Mouse (Mus musculus) 3134 (cell line): ENCODE data around the gene Ano6.

ENCODE experiments used
- DNase-seq: peaks from one replicate; pipeline ENCODE4 v3.0.0-alpha.2; 2011; ENCODE audit warnings: low spot score; ENCODE audit not compliant: insufficient read length; ENCODE audit errors: extremely low read depth

The Ano6 gene

DNA sequence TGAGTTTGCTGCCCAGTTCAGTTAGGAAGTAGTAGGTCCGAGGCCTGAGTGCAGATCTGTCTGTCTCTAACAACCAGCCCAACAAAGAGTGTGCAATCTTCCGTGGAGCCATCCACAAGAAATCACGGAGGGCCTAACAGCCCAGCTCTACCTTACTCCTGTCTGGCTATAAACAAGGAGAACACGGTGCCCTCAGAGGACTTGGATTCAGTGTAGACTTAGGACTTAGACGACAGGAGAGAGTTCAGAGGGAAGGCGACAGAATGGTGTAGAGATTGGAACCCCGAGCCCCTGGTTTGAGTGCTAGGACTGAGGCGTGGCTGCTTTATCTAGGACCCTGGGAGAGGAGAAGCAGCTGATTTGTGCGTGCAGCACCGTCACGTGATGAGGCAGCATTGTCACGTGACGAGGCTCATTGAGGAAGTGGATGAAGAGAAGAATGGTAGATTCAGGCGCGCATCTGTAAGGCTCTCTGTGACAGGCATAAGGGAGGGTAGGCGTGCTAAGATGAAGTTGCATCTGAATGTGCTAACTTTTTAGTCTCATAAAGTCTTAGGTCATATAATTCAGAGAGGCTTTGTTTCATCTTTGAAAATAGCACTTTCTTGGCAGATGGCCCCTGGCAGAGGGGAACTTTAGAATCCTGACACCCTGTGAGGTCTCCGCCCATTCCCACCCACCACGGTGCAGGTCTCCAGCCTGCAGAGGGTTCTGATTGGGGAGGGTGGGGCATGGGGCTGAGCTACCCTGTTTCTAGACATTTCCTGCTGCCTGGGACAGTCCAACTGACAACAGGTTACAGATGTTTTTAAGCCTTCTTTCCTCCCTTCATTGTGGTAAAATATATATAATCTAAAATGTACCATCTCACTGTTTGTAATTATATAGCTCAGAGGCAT is 59.1 kb downstream of the Ano6 start:
- no peak for DNase-seq

DNA sequence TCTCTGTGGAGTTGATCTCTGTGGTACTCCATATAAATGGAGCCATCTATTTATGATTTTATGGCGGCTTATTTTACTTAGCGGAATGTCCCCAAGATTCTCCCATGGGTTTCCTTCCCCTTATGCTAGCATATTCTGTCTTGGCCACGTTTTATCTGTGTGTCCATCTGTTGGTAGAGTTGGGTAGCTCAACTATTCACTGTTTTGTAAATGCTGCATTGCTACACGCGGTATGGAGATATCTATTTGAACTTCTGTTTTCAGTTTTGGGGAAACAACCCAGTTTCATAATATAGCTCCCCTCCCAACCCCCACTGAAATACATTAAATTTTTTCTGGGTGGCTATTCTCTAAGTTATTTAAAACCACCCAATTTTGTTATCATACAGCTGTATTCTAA is 59.9 kb downstream of the Ano6 start:
- DNase-seq = no peak

DNA sequence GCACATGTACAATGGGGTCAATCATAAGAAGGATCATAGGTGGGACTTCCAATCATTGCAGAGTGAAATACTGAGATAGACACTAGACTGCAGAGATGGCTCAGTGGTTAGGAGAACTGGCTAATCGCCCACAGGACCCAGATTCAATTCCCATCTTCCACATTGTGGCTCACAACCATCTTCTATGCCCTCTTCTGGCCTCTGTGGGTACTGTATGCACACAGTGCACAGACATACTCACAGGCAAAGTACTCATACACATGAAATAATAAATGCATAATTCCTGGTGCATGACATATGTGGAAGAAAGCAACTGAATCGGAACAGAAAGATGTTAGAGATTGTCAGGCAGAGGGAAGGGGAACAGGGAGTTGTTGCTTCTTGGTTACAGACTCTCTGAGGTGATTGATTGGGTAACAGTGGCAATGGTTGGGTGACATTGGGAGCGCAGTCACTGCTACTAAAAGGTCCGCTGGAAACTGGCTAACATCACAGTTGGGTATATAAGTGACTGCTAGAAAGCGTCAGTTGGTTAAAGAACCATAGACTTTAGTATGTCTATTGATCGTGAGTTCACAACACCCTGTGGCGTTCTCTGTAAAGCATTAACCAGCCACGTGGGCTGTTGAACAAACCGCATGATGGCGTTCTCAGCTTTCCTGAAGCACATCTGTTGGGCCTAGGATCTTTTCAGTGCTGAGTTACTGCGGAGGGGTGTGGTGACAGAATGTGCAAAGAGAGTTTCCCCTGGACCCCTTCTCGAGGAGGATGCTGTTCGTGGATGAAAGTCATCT is 64.6 kb downstream of the Ano6 start:
- no peak for DNase-seq

DNA sequence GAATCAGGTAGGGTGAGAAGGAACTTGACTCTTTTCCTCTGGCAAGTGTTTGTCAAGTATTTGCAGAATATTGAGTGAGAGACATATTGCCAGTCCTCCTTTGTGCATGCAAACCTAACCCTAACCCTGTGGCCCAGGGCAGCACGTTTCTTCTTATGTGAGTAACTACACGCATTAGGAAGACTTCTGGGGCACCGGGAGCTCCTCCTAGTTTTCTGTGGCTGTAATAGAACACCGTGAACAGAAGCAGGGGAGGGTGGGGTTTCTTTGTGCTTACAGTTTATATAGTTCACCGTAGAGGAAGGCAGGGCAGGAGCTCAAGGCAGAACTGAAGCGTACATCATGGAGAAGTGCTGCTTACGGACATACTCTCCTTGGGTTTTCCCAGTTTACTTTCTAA is 65.3 kb downstream of the Ano6 start:
- DNase-seq = no peak

DNA sequence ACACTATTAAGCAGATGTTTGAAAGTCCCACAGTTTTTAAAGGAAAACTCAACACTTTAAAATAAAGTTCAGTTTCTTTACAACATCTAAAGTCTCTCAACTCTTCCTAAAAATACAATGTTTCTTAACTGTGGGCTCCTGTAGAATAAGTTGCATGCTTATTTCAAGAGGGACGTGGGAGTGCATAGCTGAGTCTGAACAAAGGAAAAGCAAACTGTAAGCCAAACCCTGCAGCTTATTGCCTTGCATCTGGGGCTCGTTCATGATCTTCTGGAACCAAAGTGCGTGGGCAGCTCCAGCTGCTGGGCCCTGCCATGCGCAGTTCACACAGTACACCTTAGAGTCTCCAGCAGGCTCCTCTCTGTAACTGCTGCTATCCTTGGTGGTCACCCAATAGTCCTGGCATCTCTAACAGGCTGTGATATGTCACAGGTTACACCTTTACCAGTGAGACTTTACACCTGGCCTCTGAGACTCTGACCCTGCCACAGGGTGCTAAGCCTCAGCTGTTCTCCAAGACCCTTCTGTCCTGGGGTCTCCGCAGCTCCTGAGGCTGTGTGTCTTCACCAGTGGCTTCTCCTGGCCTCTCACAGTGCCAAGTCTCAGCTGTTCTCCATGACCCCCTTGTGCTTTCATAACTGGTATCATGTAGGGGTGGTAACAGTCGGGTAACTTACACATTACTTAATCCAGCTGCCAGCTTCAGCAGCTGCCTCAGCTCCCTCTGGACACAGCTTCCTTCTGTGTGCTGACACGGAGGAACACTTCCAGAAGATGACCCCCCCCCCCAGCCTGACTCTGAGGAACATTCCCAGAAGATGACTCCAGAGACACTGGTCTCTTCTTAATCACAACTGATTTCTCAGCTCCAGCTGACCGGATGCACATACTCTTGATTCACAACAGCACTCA is 66.3 kb downstream of the Ano6 start:
- DNase-seq = no peak

DNA sequence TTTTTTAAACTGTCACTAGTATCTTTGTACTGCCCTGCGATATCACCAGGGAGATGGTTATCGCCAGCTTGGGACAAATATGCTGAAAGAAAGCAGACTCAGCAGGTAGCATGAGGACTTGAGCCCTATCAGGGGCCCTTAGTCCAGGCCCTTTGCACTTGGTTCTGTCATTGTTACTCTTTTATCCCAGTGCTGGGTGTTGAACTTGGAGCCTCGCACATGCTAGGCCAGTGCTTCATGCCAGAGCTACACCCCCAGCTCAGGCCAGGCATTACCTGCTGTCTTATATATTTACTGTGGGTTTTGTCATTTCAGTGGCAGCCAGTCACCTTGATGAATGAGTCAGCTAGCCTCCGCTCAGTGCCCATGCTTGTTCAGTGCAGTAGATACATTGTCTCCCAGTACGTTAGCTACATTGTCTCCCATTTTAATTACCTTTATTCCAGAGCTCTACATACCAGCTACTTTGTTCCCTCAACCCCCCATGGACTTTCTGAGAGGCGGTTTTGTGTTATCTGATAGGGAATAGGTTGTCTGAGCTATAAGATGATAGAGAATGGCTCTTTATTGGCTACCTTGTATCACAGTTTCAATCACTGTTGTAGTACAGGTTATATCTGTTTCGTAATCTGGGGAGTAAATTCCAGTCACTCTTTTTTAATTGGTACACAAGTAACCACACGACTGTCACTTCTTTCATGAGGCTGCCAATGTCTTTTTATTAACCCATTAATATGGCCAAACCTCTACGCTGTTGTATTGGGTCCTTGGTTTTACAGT is 68.4 kb downstream of the Ano6 start:
- DNase-seq = no peak

DNA sequence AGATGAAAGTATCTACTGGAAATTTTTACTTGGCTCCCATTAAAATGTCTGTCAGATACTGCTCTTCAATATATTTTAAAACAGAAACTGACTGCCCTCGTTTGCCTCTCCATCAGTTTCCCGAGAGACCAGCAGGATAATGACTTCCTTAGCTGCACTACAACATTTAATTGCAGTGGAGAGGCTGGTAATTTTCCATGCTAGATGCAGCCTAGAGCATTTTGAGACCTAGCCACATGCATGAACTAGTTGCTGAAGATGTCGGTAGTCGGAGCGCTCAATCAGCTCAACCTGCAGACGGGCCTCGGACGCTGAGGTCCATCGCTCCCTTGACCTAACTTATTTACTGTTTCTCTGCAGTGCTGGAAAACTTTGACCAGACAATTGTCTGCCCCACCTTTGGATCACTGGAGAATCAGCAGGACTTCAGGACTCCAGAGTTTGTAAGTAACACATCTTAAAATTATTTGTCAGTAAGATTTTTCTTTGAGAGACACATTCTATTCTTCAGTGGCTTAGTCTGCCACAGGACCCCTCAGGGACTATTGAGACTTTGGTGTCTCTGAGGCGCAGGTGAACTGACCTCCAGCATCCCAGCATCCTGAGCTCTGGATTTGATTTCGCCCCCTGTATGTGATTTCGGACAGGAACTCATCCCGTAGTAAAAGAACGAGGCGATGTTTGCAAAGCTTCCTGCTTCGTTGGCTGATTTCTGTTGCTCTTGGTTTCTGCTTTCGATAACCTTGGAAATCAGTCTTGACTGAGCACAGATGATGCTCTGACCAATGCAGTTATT is 73.4 kb downstream of the Ano6 start:
- DNase-seq = no peak

DNA sequence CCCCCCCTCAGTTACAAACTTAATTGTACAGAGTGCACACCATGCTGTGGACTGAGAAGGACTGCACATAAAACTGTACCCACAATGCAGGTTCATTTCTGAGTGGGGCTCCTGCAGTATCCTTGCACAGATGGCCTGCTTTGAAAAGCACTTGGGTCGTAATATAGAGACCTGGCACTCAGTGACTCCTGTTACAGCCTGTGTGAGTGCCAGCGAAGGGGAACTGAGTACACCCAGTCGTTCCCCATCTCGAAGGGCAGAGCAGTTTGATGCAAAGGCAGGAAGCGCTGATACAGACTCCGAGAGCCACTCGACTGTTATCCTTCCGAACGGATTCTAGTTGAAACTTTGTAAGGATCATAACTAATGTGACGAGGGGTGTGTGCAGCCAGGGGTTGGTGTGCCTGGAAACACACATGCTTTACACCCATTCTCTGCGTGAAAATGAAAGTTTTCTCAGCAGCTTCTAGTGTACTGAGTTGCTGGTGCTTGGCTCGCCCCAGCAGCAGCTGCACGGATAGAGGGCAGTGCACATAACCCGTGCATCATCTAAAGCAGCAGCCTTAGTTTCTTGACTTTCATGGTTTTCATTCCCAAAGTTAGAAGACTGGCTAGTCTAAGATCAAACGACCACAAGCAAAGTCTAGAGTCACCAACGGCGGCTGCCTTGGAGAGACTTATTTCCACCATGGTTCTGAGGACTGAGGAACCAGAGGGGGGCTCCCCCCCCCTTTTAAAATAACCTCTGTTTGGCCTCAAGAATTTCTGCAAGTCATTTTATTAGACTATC is 74.9 kb downstream of the Ano6 start:
- DNase-seq = no peak

DNA sequence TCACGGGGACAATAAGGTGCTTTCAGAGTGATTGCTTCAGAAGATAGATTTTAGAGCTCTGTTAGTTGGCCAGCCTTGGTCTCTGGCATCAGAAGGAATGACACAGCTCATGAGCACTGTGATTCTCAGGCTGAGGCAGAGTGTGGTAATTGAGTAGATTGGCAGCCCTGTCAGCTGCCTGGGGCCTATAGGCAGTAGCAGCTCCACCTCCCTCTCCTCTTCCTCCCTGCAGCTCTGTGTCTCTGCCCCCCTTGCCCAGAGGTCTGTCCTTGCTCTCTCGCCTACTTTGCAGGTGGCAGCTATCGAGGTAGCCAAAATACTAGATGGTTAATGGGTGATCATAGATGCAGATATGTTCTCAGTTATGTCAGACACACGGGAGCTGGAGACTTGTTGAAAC is 77.5 kb downstream of the Ano6 start:
- no peak for DNase-seq

DNA sequence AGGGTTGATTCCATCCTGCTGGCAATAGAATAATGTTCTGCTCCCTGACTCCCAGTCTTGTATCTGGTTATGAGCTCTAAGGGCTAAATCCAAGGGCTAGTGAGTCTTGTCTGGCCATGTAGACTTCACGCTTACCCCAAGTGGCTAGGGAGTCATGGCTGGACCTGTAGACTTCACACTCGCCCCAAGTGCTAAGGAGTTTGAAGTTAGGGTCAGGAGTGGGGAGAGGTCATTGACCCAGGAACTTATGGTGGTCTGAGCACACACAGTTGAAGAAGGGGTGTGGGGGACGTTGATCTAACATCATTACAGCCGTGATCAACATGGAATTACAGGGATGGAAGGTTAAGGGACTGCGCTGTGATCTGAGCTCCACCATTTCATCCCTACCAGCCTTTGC is 79.0 kb downstream of the Ano6 start:
- no peak for DNase-seq

DNA sequence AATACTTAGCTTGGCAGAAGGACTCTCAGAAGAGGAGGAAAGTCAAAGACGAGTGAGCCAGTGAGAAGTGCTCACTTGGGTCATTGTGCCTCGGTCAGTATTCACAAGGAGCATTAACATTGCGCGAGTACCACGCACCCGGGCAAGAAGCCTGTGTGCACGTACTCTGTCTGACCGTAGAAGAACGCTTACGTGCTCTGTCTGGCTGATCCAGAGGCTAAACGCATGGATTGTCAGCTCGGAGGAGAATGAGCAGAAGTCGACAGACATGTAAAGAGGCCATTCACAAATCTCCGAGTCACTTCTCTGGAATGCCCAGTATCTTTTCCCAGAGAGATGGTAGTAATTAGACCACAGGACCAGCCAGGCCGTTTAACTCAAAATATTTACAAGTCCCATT is 81.0 kb downstream of the Ano6 start:
- DNase-seq = no peak

DNA sequence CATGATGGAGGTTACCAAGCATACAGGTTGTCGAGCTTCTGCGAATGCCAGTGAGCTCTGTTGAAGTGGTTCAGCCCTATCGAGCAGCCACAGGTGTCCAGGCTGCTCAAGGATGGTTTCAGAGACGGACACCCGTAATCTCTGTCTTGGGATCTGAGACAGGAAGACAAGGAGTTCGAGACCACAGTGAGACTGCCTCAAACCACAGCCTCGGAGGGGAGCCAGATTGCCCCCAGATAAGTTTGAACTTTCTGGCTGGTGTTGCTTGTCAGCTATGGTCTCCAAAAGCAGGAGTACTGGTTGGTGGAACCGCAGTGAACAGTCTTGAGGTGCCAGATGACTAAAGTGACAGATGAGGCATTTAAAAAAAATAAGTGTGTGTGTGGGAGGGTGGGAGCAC is 81.8 kb downstream of the Ano6 start:
- DNase-seq = no peak

DNA sequence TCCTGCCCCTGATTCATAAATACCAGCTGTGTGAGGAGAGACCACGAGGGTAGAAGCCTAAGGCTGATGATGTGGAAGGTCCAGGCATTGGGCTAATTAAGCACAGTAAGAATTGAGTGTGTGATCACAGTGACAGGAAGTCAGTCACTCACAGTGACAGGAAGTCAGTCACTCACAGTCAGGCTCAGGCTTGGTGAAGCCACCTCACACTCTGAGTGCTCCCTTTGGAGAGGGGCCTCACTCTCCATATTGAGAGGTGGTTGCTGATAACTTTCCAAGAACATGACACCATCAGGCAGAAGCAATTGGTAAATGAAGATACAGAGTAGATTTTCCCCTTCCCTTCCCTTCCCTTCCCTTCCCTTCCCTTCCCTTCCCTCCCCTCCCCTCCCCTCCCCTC is 82.6 kb downstream of the Ano6 start:
- DNase-seq = no peak

DNA sequence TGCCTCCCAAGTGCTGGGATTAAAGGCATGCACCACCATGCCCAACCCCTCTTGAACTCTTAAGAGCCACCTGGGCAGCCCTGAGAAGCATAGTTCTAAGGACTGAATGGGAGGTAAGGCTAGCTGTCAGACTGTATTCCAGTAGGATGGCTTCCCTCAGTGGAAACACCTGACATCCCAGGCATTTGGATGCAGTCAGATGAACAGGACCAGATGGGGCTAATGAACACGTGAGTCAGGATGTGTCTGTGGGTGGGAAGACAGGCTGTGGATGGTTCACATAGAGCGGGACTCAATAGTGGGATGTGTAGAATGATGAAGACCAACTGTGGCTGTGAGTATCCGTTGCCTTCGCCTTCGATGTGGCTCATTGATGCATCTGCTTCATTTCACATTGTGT is 83.6 kb downstream of the Ano6 start:
- DNase-seq = no peak

DNA sequence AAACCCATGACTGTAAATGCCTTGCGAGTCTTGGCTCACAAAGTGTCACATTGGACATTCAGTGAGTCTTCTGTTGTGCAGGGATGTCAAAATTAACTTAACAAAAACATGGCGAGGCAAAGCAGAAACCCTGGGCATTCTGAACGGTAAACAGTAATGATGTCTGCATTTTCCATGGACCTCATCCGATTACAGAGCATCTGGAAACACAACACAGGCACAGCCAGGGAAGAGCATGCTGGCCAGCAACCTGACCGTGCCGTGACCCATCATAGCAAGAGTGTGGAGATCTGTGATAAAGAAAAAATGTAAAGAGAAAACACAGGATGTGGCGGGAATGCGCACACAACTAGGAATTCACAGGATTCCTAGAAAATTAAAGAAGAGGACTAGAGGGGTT is 84.1 kb downstream of the Ano6 start:
- DNase-seq = no peak

DNA sequence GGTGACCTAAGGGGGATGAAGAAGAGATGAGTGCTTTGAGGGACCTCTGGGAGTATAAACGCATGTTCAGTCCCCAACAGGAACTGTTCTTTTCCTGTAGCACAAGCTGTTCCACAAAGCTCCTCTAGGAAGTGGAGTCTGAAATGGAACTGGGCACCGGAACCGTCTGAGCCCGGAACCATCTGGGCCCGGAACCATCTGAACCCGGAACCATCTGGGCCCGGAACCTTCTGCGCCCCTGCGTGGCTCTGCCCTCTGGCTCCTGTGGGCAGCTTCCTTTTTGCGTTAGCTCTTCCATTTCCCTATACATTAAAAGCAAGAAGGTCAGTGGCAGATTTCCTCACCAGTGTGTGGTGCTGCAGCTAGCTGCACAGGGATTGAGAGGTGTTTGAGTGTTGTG is 85.3 kb downstream of the Ano6 start:
- no peak for DNase-seq

DNA sequence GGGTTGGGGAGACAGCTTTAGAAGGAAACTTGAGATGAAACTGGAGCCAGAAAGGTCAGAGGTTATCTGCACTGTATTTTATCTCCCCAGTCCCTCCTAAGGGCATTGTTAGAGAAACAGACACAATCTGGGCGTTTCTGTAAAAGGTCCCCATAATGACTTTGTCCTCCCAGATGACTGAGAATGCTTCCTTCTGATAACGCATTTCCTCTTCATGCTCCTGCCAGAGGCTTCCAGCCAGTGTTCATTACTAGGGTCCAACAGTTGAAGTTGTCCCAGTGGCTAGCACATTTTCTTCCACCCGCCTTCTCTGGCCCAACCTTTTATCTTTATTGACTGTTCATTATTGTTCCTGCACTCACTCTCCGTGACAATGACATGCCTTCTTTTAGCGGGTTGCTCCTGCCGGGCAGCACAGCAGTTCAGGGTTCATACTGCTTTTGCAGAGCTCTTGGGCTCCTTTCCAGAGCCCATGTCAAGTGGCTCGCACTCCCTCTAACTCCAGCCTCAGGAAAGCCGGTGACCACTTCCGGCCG is 90.0 kb downstream of the Ano6 start:
- no peak for DNase-seq

DNA sequence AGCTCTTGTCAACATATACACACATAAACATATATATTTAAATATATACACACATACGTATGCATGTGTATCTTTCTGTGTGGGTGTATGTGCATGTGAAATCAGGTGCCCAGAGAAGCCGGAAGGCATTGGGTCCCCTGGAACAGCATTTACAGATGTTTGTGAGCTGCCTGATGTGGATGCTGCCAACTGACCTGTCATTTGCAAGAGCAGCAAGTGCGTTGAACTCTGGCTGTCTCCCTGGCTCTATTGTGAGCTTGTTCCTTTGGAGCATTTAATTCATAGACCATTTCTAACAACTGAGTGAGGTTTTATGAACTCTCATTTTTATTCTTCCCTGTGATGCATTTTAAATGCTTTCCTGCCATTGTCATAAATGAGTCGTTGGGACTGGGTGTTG is 91.8 kb downstream of the Ano6 start:
- no peak for DNase-seq
